Mouse (Mus musculus): Measurements from ENCODE around the gene Cmbl.

GRCm38 (mm10) chr15:31529103-31529502 is 36.1 kb upstream of the Cmbl start:
- TF ChIP-seq CTCF (IDR thresholded peaks at IDR 0.05; ENCODE audit: control insufficient read depth, insufficient read depth, insufficient read length) = no peak
- no peak for TF ChIP-seq CEBPB (IDR thresholded peaks at IDR 0.05; ENCODE audit: low read depth)
- no peak for TF ChIP-seq MYOG (IDR thresholded peaks at IDR 0.05; ENCODE audit: control insufficient read depth, extremely low read depth, insufficient read length)
- no peak for TF ChIP-seq FOSL1 (IDR thresholded peaks at IDR 0.05; ENCODE audit: insufficient read depth, low read length, poor library complexity, severe bottlenecking)

Data from C2C12 (cell line).